Mouse (Mus musculus) C2C12 (cell line): Measurements from ENCODE around the gene Aak1.

Experiments
- CEBPB ChIP-seq: IDR thresholded peaks from one replicate; pipeline ENCODE4 v1.6.1; 2011; ENCODE audit warnings: low read depth, mild to moderate bottlenecking, control low read depth, moderate library complexity
- CTCF ChIP-seq: IDR thresholded peaks from one replicate; pipeline ENCODE4 v1.5.1; 2011; ENCODE audit not compliant: control insufficient read depth, insufficient read depth, insufficient read length
- MAX ChIP-seq: IDR thresholded peaks from one replicate; pipeline ENCODE4 v1.6.1; 2011; ENCODE audit warnings: mild to moderate bottlenecking, control low read depth
- MYOD1 ChIP-seq: IDR thresholded peaks from one replicate; pipeline ENCODE4 v1.6.1; 2011; ENCODE audit warnings: low read depth; ENCODE audit not compliant: control insufficient read depth, insufficient read length

- TF ChIP-seq CTCF, result no peak
- TF ChIP-seq MAX, result no peak
- TF ChIP-seq CEBPB, result no peak
- no peak for TF ChIP-seq MYOD1
These were observed 154.8 kb downstream of the Aak1 start for GRCm38 (mm10) chr6:87004099-87004498.
